Mouse (Mus musculus) gastrocnemius, postnatal 14 days (tissue): ENCODE results near the gene Gm49388. TPM values are rescaled to one million over a fixed set of nuclear protein-coding genes. Genes with fewer than 3 reads are reported as not detected.

Source experiments
- DNase-seq: peaks from one replicate; pipeline ENCODE4 v3.0.0; 2021; ENCODE audit warnings: mixed read lengths
- intact Hi-C: fragments of 180-260 bp; cut with DNase I; formaldehyde crosslinking; loops from one replicate; pipeline ENCODE4 v1.15.1; 2025; ENCODE audit warnings: low total_unique reads
- long read RNA-seq, 2 experiments: library from polyadenylated mRNA; stranded (forward); transcript quantifications; one replicate each; pipeline ENCODE4 v2.0.0; 2021
- total RNA-seq, 2 experiments: library from RNA; stranded (reverse); gene quantifications; 2 replicates each; pipeline ENCODE4 v1.2.3; 2021

Gene Gm49388
- total RNA-seq: 1 to 10 TPM in 1 of 2 experiments, under 1 TPM in 1; 0.88 to 1.8 TPM
- long read RNA-seq, experiment 1, partial matches to known transcripts: 0 of 6 reads
- long read RNA-seq, experiment 1, other reads (novel, unspliced or antisense): 6 of 6 reads
- long read RNA-seq, experiment 2: 0 reads

DNA sequence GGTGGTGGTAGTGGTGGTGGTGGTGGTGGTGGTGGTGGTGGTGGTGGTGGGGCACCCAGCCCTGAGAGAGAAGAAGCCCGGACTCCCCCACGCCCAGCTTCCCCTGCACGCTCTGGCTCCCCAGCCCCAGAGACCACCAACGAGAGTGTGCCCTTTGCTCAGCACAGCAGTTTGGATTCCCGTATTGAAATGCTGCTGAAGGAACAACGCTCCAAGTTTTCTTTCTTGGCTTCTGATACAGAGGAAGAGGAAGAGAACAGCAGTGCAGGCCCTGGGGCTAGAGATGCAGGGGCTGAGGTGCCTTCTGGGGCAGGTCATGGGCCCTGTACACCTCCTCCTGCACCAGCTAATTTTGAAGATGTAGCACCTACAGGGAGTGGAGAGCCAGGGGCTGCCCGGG, at the start of gene Gm49388:
Gm49388 (plus strand) TSS at position 301 of the 400 bp plus-strand sequence.
- DNase-seq: no peak
- intact Hi-C loops: loop anchor here (5.0 kb wide), 1 partner anchor 82 kb away; no protein-coding TSS in a partner anchor

DNA sequence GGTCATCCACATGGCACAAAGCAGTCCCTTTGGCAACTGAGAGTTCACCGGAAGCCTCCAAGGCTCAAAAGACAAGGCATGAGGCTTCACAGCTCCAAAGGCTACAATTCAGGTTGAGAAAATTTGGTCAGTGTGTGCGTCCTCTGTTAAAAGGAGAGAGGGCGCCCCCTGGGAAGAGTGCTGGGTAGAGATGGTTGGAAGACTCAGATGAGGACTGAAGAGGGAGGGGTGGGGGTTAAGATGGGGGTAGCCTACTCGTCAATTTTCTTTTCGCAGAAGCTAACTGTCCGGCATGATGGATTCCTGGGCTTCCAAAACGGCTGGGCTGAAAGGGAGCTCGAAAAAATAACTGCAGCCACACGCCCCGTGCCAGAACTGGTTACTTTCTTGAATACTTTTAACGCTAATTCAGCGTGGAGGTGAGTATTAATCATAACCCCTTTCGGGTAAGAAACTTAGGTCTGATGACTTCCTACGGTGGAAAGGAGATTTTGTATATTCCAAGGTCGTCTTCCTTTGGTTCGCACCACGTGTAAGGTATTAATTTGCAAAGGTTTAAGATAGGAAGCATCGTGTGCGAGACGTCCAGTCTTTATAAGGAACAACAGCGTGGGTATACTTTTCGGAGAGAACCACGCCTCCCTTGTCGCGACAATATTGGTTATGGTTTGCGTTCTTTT, 40.9 kb upstream of the Gm49388 start, which contains the start of gene Fbxl19:
Fbxl19 (plus strand) TSS at position 178 of the 680 bp plus-strand sequence.
- DNase-seq: peak; percentile 69
- intact Hi-C loops: loop anchor here (5.0 kb wide), 1 partner anchor 72 kb away; no protein-coding TSS in a partner anchor

DNA sequence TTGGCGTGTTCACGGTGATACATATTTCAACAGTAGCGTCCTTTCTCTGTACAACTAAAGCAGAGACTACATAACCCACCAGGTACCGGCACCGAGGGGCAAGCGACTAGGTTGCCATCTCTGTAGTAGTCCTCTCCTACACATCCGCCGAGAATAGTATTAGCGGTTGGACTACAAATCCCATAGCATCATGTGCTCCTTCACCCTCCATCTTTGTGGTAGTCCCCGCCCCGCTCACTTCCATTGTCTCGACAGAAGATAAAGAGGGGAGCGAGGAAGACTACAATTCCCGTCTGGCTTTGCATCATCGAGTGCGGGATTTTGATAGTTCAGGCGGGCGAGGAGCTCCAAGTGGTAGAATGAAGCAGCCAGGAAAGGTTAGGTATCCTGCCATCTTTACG, 40.2 kb upstream of the Gm49388 start:
- intact Hi-C loops: no loop called here

DNA sequence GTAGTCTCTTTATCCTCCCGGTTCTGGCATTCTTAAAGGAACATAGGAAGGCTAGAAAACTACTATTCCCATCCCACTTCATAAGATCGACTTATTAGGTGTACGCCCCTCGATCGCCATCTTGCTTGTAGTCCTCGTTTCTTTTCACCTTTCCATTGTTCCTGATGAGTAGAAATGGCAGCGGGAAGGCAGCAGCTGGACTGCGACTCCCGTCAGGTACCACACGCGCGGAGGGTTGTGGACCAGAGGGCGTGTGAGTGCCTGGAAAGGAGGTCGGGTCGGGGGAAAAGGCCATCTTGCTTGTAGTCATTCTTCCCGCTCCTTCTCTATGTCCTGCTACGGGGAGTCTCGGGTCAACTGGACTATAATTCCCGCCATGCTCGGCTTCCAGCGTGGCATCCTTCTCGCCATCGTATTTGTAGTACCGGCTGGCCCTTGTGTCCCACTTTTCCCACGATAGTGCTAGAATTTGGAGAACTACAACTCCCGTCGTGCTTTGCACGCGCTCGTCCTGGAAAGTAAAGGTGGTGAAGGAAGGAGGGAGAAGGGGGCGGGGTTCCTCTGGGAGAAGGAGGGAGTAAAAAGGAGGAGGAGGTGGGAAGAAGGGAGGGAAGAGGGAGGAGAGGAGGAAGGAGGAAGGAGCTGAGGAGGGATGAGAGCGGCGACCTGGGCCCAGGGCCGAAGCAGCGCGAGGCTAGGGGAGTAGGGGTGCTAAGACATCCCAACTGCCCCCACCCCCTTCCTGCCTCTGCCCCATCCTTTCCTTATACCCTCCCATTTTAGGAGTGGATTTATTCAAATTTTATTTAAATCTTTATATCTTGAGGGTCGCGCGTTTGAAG, 39.5 kb upstream of the Gm49388 start:
- DNase-seq: peak; percentile 93
- intact Hi-C loops: no loop called here

More for the DNA sequence above, 40.2 kb upstream of the Gm49388 start:
- DNase-seq: peak; percentile 92

DNA sequence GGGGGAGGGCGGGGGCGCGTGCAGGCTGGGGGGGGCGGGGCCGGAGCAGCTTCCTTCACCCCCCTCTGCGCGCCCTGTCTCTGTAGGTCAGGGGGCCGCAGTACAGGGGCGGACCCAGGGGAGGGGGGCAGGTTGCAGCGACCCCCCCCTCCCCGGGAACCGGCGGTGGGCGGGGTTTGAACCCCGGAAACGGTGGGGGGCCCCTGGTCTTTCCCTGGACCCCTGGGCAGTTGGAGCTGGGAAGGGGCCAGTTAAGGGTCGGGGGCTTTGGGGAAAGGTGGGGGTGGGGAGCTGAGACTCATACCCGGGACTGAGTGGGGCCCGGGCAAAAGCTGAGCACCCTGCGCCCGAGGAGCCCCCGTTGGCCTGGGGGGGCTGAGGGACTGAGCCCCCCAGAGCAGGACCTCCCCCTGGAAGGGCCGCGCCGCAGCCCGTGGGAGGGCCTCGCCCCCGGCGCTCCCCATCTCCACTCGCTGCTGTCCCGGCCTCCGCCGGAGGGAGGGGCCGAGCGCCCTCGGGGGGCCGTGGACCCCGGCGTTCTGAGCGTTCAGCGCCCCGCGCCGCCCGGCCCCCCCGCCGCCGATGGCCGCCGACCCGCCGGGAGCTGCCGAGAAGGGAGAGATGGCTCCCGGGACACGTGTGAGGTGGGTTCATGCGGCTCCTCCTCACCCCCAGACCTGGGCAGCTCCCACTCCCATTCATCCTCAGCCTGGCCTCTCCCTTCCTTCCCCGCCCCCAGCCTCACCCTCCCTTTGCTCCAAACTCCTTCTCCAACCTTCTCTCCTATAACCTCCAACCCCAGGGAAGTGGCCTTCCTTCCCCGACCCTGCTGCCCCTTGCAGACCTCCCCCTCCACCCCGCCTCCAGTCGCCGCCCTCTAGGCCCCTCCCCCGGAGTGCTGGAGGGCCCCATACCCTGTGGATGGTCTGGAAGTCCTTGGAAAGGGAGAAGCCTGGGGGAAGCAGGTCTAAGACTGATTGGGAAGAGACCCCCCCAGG, 38.6 kb upstream of the Gm49388 start:
- peak; percentile 41 for DNase-seq
- intact Hi-C loops: no loop called here

DNA sequence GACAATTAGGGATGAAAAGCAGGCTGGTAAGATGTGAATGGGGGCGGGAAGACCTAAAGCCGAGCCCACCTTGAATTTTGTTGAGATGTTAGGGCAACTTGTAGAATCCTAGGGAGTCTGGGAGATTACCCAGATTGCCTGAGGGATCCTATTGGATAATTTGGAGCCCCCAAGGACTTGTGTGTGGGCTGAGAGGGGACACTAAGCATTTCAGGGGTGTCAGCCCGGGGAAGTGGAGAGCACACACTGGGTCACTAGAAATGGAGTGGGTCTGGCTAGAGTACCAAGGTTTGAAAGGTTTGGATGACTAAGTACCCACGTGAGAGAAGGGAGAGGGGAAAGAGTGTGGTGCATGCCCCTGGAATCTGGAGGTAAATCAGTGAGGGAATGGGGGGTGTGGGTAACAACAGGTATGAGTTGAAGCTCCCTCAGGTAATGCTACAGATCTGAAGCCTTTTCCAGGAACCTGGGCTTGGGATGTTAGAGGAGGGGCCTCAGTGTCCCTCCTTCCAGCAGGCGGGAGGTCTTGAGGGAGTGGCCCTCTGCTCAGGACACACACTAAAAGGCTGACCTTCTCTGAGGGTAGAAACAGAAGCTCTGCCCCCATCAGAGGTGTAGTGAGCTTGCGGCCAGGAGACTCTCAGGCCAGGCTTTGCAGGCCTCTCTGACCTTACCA, 37.7 kb upstream of the Gm49388 start:
- intact Hi-C loops: no loop called here
- no peak for DNase-seq

DNA sequence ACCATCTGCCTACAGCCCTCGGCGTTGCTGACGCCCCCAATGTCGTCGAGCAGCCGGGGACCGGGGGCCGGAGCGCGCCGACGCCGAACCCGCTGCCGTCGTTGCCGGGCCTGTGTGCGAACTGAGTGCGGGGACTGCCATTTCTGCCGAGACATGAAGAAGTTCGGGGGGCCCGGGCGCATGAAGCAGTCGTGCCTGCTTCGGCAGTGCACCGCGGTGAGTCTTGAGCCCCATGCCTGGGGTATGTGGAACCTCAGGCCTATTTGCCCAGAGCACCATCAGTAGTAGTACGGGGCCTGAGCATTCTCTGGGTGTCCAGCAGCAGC, 37.2 kb upstream of the Gm49388 start:
- intact Hi-C loops: no loop called here
- DNase-seq: no peak

DNA sequence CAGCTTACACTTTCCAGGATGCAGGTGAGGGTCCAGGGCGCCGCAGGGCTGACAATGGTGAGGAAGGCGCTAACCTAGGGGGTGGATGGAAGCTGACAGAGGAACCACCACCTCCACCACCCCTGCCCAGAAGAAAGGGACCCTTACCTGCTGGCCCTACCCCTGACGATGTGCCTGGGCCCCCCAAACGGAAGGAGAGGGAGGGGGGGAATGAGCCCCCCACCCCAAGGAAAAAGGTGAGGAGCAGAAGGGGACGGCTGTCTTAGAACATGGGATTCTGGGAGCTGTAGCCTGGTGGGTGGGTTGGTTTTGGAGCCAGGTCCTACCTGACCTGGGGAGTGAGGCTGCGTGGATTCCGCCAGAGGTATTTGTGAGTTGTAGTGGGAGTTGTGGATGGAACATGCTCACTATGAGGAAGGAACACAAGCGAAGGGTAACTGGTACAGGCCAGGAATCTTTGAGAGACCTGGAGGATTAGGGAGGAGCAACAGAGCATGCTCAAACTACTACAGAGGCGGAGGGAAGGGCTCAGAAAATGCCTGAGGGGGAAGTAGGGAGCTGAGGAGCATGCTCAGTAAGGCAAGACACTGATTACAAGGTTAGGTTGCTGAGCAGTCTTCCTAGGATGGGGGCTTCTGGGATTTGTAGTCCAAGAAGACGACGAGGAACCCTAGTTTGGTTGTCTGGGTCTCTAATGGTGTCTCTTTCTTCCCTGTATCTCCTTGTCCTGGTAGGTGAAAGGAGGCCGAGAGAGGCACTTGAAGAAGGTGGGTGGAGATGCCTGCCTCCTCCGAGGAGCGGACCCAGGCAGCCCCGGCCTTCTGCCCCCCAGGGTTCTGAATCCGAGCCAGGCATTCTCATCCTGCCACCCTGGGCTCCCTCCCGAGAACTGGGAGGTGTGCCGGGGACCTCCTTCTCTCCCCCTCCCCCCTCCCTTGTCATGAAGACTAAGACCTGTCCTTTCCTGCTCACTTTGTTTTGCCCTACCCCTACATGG, 35.0 kb upstream of the Gm49388 start:
- no peak for DNase-seq
- intact Hi-C loops: loop anchor here (5.0 kb wide), 1 partner anchor 33 kb away; no protein-coding TSS in a partner anchor

DNA sequence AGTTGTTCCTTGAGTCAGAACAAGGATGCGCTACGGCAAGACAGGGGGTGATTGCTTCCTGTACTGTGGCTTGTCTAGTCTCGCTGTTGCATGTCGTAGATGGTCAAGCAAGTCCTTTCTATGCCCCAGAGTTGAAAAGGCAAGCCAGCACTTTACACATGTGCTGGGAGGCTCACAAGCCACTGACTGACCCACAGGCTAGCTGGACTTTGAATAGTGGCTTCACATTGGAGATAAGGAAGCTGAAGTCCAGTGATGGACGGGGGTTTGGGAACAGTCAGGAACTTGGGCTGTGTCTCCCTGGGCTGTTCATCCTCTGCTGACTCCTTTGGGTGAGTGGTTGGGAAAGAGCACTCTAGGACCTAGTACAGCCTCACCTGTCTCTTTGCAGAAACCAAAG, 33.8 kb upstream of the Gm49388 start:
- intact Hi-C loops: loop anchor here (5.0 kb wide), 1 partner anchor 34 kb away; no protein-coding TSS in a partner anchor

DNA sequence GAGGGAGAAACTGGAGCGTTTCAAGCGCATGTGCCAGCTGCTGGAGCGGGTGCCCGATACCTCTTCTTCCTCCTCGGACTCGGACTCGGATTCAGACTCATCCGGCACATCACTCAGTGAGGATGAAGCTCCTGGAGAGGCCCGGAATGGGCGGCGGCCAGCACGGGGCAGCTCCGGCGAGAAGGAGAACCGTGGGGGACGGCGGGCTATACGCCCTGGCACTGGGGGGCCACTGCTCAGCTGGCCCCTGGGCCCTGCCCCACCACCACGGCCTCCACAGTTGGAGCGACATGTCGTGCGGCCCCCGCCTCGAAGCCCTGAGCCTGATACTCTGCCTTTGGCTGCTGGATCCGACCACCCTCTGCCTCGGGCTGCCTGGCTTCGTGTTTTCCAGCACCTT, 33.3 kb upstream of the Gm49388 start:
- intact Hi-C loops: loop anchor here (5.0 kb wide), 1 partner anchor 35 kb away; no protein-coding TSS in a partner anchor
- no peak for DNase-seq

More for the DNA sequence above, 33.8 kb upstream of the Gm49388 start:
- no peak for DNase-seq

DNA sequence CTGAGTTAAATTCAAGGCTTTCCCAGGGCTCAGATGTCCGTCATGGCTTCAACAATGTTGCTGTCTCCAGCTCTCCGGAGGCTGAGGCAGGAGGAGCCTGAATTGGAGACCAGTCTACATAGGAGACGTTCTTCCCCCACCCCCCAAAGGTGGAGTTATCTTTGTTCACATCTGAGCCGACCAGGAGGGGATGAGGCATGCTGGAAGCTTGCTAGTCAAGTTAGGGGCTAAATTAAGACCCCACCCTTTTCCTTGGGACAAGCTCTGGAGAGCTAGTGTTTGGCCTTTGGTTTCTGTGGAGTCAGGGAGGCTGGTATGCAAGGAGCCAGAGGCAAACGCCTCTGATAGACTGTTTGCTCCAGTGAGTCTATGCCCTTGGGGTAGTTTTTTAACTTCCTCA, 32.2 kb upstream of the Gm49388 start:
- intact Hi-C loops: loop anchor here (5.0 kb wide), 1 partner anchor 36 kb away; no protein-coding TSS in a partner anchor
- no peak for DNase-seq

DNA sequence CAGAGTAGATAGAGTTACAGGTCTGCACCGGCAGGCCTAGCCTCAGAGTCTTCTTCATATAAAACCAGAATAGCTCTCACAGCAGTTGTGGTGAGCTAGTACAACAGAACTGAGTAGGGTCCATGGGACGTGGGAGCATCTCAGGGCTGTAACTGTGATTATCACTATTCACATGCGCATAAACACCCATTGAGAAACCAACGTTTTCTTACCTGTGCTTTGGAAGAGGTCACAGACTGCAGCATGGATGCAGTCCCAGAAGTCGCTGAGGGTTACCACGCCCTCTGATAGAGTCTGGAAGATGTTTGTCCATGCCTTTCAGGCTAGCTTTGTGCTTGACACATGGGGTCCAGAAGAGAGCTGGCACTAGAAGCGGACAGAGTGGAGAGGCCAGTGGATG, 31.7 kb upstream of the Gm49388 start:
- DNase-seq: no peak
- intact Hi-C loops: loop anchor here (5.0 kb wide), 1 partner anchor 36 kb away; no protein-coding TSS in a partner anchor

DNA sequence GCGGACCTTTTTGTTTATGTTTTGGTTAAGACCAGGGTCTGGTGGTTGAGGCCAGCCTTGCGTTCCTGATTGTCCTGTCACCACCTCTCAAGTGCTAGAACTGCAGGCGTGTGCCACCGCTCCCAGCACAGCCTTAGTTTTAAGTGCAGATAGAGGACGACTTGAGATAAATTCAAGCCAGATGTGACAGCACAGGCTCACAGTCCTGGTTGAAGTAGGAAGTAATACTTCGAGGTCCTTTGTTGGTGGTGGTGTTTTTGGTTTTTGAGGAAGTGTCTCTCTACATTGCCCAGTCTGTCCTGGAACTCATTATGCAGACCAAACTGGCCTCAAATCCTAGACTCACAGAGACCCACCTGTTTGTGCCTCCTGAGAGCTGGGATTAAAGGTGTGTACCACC, 25.7 kb upstream of the Gm49388 start:
- intact Hi-C loops: loop anchor here (5.0 kb wide), 1 partner anchor 82 kb away; no protein-coding TSS in a partner anchor
- DNase-seq: no peak

DNA sequence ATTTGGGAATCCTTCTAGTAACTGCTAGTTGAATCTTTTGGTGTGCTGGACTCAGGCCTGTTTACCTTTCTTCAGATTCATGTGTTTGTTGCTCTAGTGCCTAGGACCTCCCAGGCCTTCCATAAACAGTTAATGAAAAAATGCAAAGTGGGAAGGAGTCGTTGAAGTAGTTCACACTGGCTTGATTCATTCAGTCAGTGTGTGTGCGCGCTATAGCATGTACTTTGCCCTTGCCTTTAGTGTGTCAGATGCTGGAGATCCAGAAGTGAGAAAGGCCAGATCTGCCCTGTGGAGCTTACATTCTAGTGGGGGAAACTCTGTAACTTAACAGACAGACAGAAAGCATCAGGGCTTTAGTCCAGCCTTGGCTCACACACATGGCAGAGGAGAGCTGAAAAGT, 24.9 kb upstream of the Gm49388 start:
- intact Hi-C loops: no loop called here
- DNase-seq: no peak

DNA sequence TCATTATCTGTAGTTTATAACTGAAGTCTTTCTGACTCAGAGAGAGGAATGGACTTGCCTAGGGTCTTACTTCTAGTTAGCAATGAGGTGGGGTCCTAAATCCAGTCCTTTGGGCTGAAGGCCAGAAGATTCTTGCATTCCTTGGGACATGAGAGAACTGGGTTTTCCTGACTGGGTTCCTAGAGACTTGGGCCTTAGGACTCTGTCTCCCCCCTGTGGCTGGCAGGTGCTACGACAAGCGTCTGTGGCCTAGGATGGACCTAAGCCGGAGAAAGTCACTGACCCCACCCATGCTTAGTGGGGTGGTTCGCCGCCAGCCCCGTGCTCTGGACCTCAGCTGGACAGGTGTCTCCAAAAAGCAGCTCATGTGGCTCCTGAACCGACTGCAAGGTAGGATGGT, 24.4 kb upstream of the Gm49388 start:
- intact Hi-C loops: no loop called here
- peak; percentile 70 for DNase-seq

DNA sequence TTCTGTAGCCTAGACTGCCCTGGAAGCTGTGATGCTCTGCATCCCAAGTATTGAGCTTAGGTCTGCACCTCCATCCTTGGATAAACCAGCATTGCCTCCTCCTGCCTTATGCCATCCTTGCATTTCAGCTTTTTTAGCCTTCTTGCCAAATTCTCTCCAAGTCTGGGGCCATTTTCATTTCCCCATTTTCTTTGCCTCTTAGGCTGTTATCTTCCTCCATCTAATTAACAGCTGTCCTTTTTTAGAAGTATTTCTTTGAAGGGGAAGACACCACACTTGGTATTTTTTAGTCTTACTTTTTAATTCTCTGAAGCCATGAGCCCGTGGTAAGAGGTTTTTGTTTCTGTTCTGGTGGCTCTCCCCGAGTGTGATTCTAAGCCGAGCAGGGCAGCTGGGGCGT, 21.8 kb upstream of the Gm49388 start:
- DNase-seq: no peak
- intact Hi-C loops: no loop called here

DNA sequence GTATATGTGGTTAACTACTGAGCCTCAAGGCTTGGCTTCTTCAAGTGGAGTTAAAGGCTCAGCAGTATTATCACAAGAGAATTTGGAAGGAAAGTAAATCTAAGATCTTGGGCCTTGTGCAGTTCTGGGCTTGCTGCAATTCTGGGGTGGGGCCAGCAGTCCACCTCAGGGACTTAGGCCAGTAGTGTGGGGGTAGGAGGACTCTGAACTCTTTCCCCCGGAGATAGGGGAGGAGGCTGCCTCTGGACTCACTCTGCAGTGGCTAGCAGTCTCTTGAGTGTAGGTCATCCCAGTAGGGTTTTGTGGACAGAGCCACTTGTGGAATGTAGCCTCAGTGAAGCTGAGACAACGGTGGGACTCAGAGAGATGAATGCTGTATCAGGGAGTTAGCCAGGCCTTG, 19.7 kb upstream of the Gm49388 start:
- no peak for DNase-seq
- intact Hi-C loops: no loop called here
